Mouse (Mus musculus) ES-Bruce4 (cell line): ENCODE results near the gene Rab40c. TPM values are rescaled to one million over a fixed set of nuclear protein-coding genes. Genes with fewer than 3 reads are reported as not detected.

Source experiments
- H3K27ac ChIP-seq: 2 replicates; pipeline ENCODE4 v1.5.1; 2012; ENCODE audit warnings: low read length, inconsistent platforms; ENCODE audit not compliant: insufficient read depth
- H3K27me3 ChIP-seq: 2 replicates; pipeline ENCODE4 v1.6.1; 2012; ENCODE audit warnings: mild to moderate bottlenecking, low read length, inconsistent platforms; ENCODE audit not compliant: control insufficient read depth, poor library complexity, insufficient read depth, severe bottlenecking
- H3K36me3 ChIP-seq: 2 replicates; pipeline ENCODE4 v1.6.1; 2012; ENCODE audit warnings: inconsistent platforms, mild to moderate bottlenecking, low read length, moderate library complexity; ENCODE audit not compliant: control insufficient read depth, poor library complexity, insufficient read depth, severe bottlenecking
- H3K4me1 ChIP-seq: one replicate; pipeline ENCODE4 v1.8.1; 2011; ENCODE audit warnings: low read length; ENCODE audit not compliant: control insufficient read depth, insufficient read depth
- H3K4me3 ChIP-seq: 2 replicates; pipeline ENCODE4 v1.5.1; 2011; ENCODE audit warnings: low read depth, mild to moderate bottlenecking, low read length
- H3K9ac ChIP-seq: 2 replicates; pipeline ENCODE4 v1.6.1; 2012; ENCODE audit warnings: low read depth, mild to moderate bottlenecking, inconsistent platforms; ENCODE audit not compliant: poor library complexity, severe bottlenecking
- H3K9me3 ChIP-seq: replicated peaks from 2 replicates; pipeline ENCODE4 v1.6.1; 2012; ENCODE audit warnings: mild to moderate bottlenecking, low read length, inconsistent platforms; ENCODE audit not compliant: control insufficient read depth, poor library complexity, insufficient read depth, severe bottlenecking
- CTCF ChIP-seq: IDR thresholded peaks from one replicate; pipeline ENCODE4 v1.8.1; 2011; ENCODE audit warnings: low read depth, low read length
- EP300 ChIP-seq: IDR thresholded peaks from 2 replicates; pipeline ENCODE4 v1.6.1; 2011; ENCODE audit warnings: low read depth, low read length; ENCODE audit not compliant: insufficient read depth
- POLR2A ChIP-seq: IDR thresholded peaks from one replicate; pipeline ENCODE4 v1.8.1; 2011; ENCODE audit warnings: low read length; ENCODE audit not compliant: insufficient read depth
- polyA plus RNA-seq: library from polyadenylated mRNA; stranded (reverse); fragments of >200 nt; gene quantifications from 2 replicates; pipeline ENCODE4 v1.2.4, GENCODE M21; 2011; ENCODE audit warnings: low read depth; ENCODE audit not compliant: missing spikeins, insufficient read depth, insufficient read length

The Rab40c gene
- polyA plus RNA-seq, 1 experiment: 22.7 TPM

GRCm38 (mm10) chr17:25895891-25896290, 23.6 kb downstream of the Rab40c start:
- Histone ChIP-seq H3K9me3 (no peaks in the 10 kb centered on the region), H3K27ac (no peak overlapping the region), H3K27me3 (no peaks in the 10 kb centered on the region), H3K4me1 (peaks cover 1% of the 10 kb centered on the region), H3K9ac (no peak overlapping the region), H3K4me3 (no peak overlapping the region), H3K36me3 (no peaks in the 10 kb centered on the region)
- TF ChIP-seq POLR2A: no peak
- no peak for TF ChIP-seq EP300
- TF ChIP-seq CTCF: no peak

GRCm38 (mm10) chr17:25895415-25895814, 24.1 kb downstream of the Rab40c start:
- peaks cover 1% of the 10 kb centered on the region for H3K4me1 ChIP-seq
- no peak overlapping the region for H3K9ac ChIP-seq
- TF ChIP-seq POLR2A: no peak
- TF ChIP-seq CTCF: no peak
- no peak for TF ChIP-seq EP300
- H3K36me3 ChIP-seq: no peaks in the 10 kb centered on the region
- H3K9me3 ChIP-seq: no peaks in the 10 kb centered on the region
- H3K27ac ChIP-seq: no peak overlapping the region
- H3K27me3 ChIP-seq: no peaks in the 10 kb centered on the region
- H3K4me3 ChIP-seq: no peak overlapping the region

GRCm38 (mm10) chr17:25893975-25894617, 25.4 kb downstream of the Rab40c start:
- Histone ChIP-seq H3K4me1 (peaks cover 1% of the 10 kb centered on the region), H3K9me3 (no peaks in the 10 kb centered on the region), H3K27me3 (no peaks in the 10 kb centered on the region), H3K4me3 (no peak overlapping the region), H3K9ac (no peak overlapping the region), H3K36me3 (peaks cover 3% of the 10 kb centered on the region; the same call in 1 of the 2 replicates), H3K27ac (no peak overlapping the region)
- TF ChIP-seq POLR2A (no peak), EP300 (0 out of 2 replicates have a peak, but pooled peaks have one; percentile 47), CTCF (peak; percentile 99)

- Histone ChIP-seq H3K4me1 (no peaks in the 10 kb centered on the region), H3K9ac (no peak overlapping the region), H3K9me3 (no peaks in the 10 kb centered on the region), H3K4me3 (no peak overlapping the region), H3K27ac (no peak overlapping the region), H3K27me3 (no peaks in the 10 kb centered on the region), H3K36me3 (peaks cover 8% of the 10 kb centered on the region)
- TF ChIP-seq CTCF (no peak), EP300 (no peak), POLR2A (no peak)
Observed at GRCm38 (mm10) chr17:25888837-25889236, 30.7 kb downstream of the Rab40c start.

GRCm38 (mm10) chr17:25887467-25887866, 32.1 kb downstream of the Rab40c start:
- Histone ChIP-seq H3K4me3 (no peak overlapping the region), H3K9ac (no peak overlapping the region), H3K36me3 (peaks cover 8% of the 10 kb centered on the region), H3K4me1 (no peaks in the 10 kb centered on the region), H3K9me3 (no peaks in the 10 kb centered on the region), H3K27me3 (no peaks in the 10 kb centered on the region), H3K27ac (no peak overlapping the region)
- TF ChIP-seq EP300 (no peak), CTCF (no peak), POLR2A (no peak)

GRCm38 (mm10) chr17:25886806-25887205, 32.7 kb downstream of the Rab40c start:
- no peak overlapping the region for H3K9ac ChIP-seq
- peaks cover 8% of the 10 kb centered on the region for H3K36me3 ChIP-seq
- TF ChIP-seq EP300 (no peak), POLR2A (no peak), CTCF (no peak)
- no peak overlapping the region for H3K27ac ChIP-seq
- H3K4me1 ChIP-seq: peaks cover under 1% of the 10 kb centered on the region
- no peaks in the 10 kb centered on the region for H3K27me3 ChIP-seq
- no peaks in the 10 kb centered on the region for H3K9me3 ChIP-seq
- H3K4me3 ChIP-seq: no peak overlapping the region
